Mouse (Mus musculus) neural tube, embryonic 13.5 days (tissue): ENCODE data around the gene Ndufaf5. TPM values are rescaled to one million over a fixed set of nuclear protein-coding genes. Genes with fewer than 3 reads are reported as not detected.
A peak's percentile ranks its signal among the peaks of the same experiment; 100 is the strongest.

Experiments
- ATAC-seq: fragments of 200-750 bp; cut with Nextera tagmentation; 2 replicates; pipeline ENCODE4 v1.8.0; 2017; ENCODE audit warnings: low read depth, mild to moderate bottlenecking, moderate TSS enrichment, moderate library complexity
- H3K27ac ChIP-seq: fragments of 300-500 bp; sonication (generic); replicated peaks from 2 replicates; pipeline ENCODE4 v1.5.1; 2015; ENCODE audit warnings: moderate library complexity, mild to moderate bottlenecking, inconsistent platforms
- H3K27me3 ChIP-seq: fragments of 300-500 bp; sonication (generic); 2 replicates; pipeline ENCODE4 v1.6.1; 2015; ENCODE audit warnings: mild to moderate bottlenecking, inconsistent platforms
- H3K36me3 ChIP-seq: fragments of 300-500 bp; sonication (generic); 2 replicates; pipeline ENCODE4 v1.6.1; 2015; ENCODE audit warnings: mild to moderate bottlenecking, inconsistent platforms
- H3K4me1 ChIP-seq: fragments of 300-500 bp; sonication (generic); replicated peaks from 2 replicates; pipeline ENCODE4 v1.6.1; 2015; ENCODE audit warnings: inconsistent platforms
- H3K4me2 ChIP-seq: fragments of 300-500 bp; sonication (generic); 2 replicates; pipeline ENCODE4 v1.6.1; 2015; ENCODE audit warnings: inconsistent platforms, mild to moderate bottlenecking, moderate library complexity
- H3K4me3 ChIP-seq: fragments of 300-500 bp; sonication (generic); 2 replicates; pipeline ENCODE4 v1.5.1; 2015; ENCODE audit warnings: mild to moderate bottlenecking, inconsistent platforms
- H3K9ac ChIP-seq: fragments of 300-500 bp; sonication (generic); 2 replicates; pipeline ENCODE4 v1.6.1; 2015; ENCODE audit warnings: moderate library complexity, mild to moderate bottlenecking, inconsistent platforms
- H3K9me3 ChIP-seq: fragments of 300-500 bp; sonication (generic); 2 replicates; pipeline ENCODE4 v1.6.1; 2016; ENCODE audit warnings: inconsistent platforms
- WGBS: fragments of 180-500 bp; shearing (Covaris S2); methylation state at CpG from one replicate; pipeline ENCODE4 v1.1.7; 2015; 5-methylcytosine and 5-hydroxymethylcytosine counted together
- polyA plus RNA-seq: library from polyadenylated mRNA; unstranded; fragments of >200 nt; fragmentation: Nextera tagmentation; extraction: Ambion mirVana; gene quantifications from 2 replicates; pipeline ENCODE4 v1.2.1, GENCODE M21; 2015

Ndufaf5 gene
- polyA plus RNA-seq, 1 experiment from 2014 or later = 47.1 TPM

GRCm38 (mm10) chr2:140214519-140215027 lies 44.1 kb downstream of the Ndufaf5 start:
- no peak for ATAC-seq
- no peak overlapping the region for H3K27ac ChIP-seq
- no peaks in the 10 kb centered on the region for H3K4me1 ChIP-seq
- H3K4me3 ChIP-seq = no peak overlapping the region
- no peaks in the 10 kb centered on the region for H3K27me3 ChIP-seq
- H3K4me2 ChIP-seq = no peak overlapping the region
- H3K9me3 ChIP-seq = no peaks in the 10 kb centered on the region
- no peaks in the 10 kb centered on the region for H3K36me3 ChIP-seq
- no peak overlapping the region for H3K9ac ChIP-seq
- 96% methylated on average over 4 of the region's 4 CpGs for WGBS

- H3K4me2 ChIP-seq = no peak overlapping the region
- 56% methylated on average over 2 of the region's 2 CpGs for WGBS
- H3K27me3 ChIP-seq = no peaks in the 10 kb centered on the region
- no peaks in the 10 kb centered on the region for H3K4me1 ChIP-seq
- H3K4me3 ChIP-seq = no peak overlapping the region
- ATAC-seq = no peak
- no peaks in the 10 kb centered on the region for H3K9me3 ChIP-seq
- no peak overlapping the region for H3K9ac ChIP-seq
- H3K36me3 ChIP-seq = no peaks in the 10 kb centered on the region
- H3K27ac ChIP-seq = no peak overlapping the region
Observed at GRCm38 (mm10) chr2:140215415-140215814, 45.0 kb downstream of the Ndufaf5 start.

GRCm38 (mm10) chr2:140215965-140216364 lies 45.5 kb downstream of the Ndufaf5 start:
- ATAC-seq = no peak
- H3K4me3 ChIP-seq = no peak overlapping the region
- no peaks in the 10 kb centered on the region for H3K9me3 ChIP-seq
- no peaks in the 10 kb centered on the region for H3K4me1 ChIP-seq
- H3K27me3 ChIP-seq = no peaks in the 10 kb centered on the region
- no peaks in the 10 kb centered on the region for H3K36me3 ChIP-seq
- WGBS = 74% methylated on average over 1 of the region's 1 CpGs
- no peak overlapping the region for H3K9ac ChIP-seq
- H3K27ac ChIP-seq = no peak overlapping the region
- H3K4me2 ChIP-seq = no peak overlapping the region

- ATAC-seq = no peak
- no peak overlapping the region for H3K27ac ChIP-seq
- no peaks in the 10 kb centered on the region for H3K36me3 ChIP-seq
- H3K4me3 ChIP-seq = no peak overlapping the region
- 52% methylated on average over 8 of the region's 8 CpGs for WGBS
- no peaks in the 10 kb centered on the region for H3K4me1 ChIP-seq
- no peaks in the 10 kb centered on the region for H3K27me3 ChIP-seq
- H3K4me2 ChIP-seq = no peak overlapping the region
- no peaks in the 10 kb centered on the region for H3K9me3 ChIP-seq
- no peak overlapping the region for H3K9ac ChIP-seq
Observed at GRCm38 (mm10) chr2:140220325-140220724, 49.9 kb downstream of the Ndufaf5 start.

- H3K27me3 ChIP-seq = no peaks in the 10 kb centered on the region
- H3K36me3 ChIP-seq = no peaks in the 10 kb centered on the region
- 69% methylated on average over 1 of the region's 1 CpGs for WGBS
- no peaks in the 10 kb centered on the region for H3K9me3 ChIP-seq
- no peaks in the 10 kb centered on the region for H3K4me1 ChIP-seq
- H3K4me3 ChIP-seq = no peak overlapping the region
- no peak overlapping the region for H3K4me2 ChIP-seq
- no peak for ATAC-seq
- H3K9ac ChIP-seq = no peak overlapping the region
- no peak overlapping the region for H3K27ac ChIP-seq
Observed at GRCm38 (mm10) chr2:140230295-140230694, 59.8 kb downstream of the Ndufaf5 start.

GRCm38 (mm10) chr2:140237245-140237644 lies 66.8 kb downstream of the Ndufaf5 start:
- Histone ChIP-seq H3K9me3 (no peaks in the 10 kb centered on the region), H3K4me2 (peak overlapping the region; percentile 18; the same call in 1 of the 2 replicates), H3K36me3 (no peaks in the 10 kb centered on the region)

GRCm38 (mm10) chr2:140242398-140242797 lies 71.9 kb downstream of the Ndufaf5 start:
- ATAC-seq = no peak
- Histone ChIP-seq H3K4me2 (no peak overlapping the region), H3K4me1 (no peaks in the 10 kb centered on the region), H3K9me3 (no peaks in the 10 kb centered on the region), H3K9ac (no peak overlapping the region), H3K4me3 (no peak overlapping the region), H3K27me3 (no peaks in the 10 kb centered on the region), H3K27ac (no peak overlapping the region), H3K36me3 (no peaks in the 10 kb centered on the region)
- 79% methylated on average over 5 of the region's 5 CpGs for WGBS

More at GRCm38 (mm10) chr2:140237245-140237644, 66.8 kb downstream of the Ndufaf5 start:
- Histone ChIP-seq H3K4me1 (no peaks in the 10 kb centered on the region), H3K9ac (no peak overlapping the region), H3K27me3 (no peaks in the 10 kb centered on the region), H3K4me3 (no peak overlapping the region), H3K27ac (no peak overlapping the region)
- 62% methylated on average over 6 of the region's 6 CpGs for WGBS
- no peak; the same call in 1 of the 2 replicates for ATAC-seq

GRCm38 (mm10) chr2:140243105-140243504 lies 72.7 kb downstream of the Ndufaf5 start:
- no peaks in the 10 kb centered on the region for H3K27me3 ChIP-seq
- no peaks in the 10 kb centered on the region for H3K4me1 ChIP-seq
- H3K36me3 ChIP-seq = no peaks in the 10 kb centered on the region
- no peak for ATAC-seq
- no peak overlapping the region for H3K4me3 ChIP-seq
- H3K9me3 ChIP-seq = no peaks in the 10 kb centered on the region
- WGBS = 89% methylated on average over 5 of the region's 5 CpGs
- no peak overlapping the region for H3K27ac ChIP-seq
- no peak overlapping the region for H3K9ac ChIP-seq
- H3K4me2 ChIP-seq = no peak overlapping the region

Other genes starting within 250 kb of the Ndufaf5 start
- 13.3 and 15.9 TPM in 2 replicates for gene Tasp1, start 103.8 kb upstream of the Ndufaf5 start, polyA plus RNA-seq
- not detected in 2 replicates for gene Gm17374, start 18.6 kb upstream of the Ndufaf5 start, polyA plus RNA-seq
- 19.2 and 20.3 TPM in 2 replicates for gene Esf1, start 85 bp upstream of the Ndufaf5 start, polyA plus RNA-seq
- gene Sel1l2, start 219.1 kb downstream of the Ndufaf5 start, polyA plus RNA-seq = not detected in 2 replicates
- gene Macrod2, start 224.7 kb downstream of the Ndufaf5 start, polyA plus RNA-seq = 66.2 and 78.9 TPM in 2 replicates